Mouse (Mus musculus): ENCODE measurements around the gene Kcnmb1. TPM values are rescaled to one million over a fixed set of nuclear protein-coding genes. Genes with fewer than 3 reads are reported as not detected.
A peak's percentile ranks its signal among the peaks of the same experiment; 100 is the strongest.

Gene Kcnmb1
- polyA plus RNA-seq, 1 experiment from 2014 or later, result 0.66 TPM

DNA sequence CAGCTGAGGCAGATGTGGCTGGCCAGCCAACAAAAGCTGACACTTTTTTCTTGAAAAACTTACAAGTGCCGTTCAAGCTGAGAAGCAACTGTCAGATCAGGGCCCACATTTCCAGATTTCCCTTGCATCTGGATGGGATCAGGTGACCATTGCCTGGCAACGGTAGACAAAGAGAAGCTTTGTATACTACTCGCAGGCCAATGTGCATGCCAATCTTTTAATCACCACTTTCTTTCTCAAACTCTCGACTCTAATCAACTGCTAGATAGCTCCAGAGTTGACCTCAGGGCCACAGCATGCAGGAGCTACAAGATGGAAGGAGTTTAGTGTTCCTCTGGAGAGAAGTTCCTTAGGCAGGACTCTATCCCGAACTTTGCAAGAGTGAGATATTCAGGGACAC lies 11.7 kb upstream of the Kcnmb1 start:
- Histone ChIP-seq H3K36me3 (no peaks in the 10 kb centered on the region), H3K9me3 (replicated peaks) (no peaks in the 10 kb centered on the region), H3K4me1 (no peaks in the 10 kb centered on the region), H3K4me2 (replicated peaks) (no peak overlapping the region), H3K27ac (no peak overlapping the region), H3K9ac (no peak overlapping the region), H3K27me3 (no peaks in the 10 kb centered on the region), H3K4me3 (no peak overlapping the region)
- no peak for ATAC-seq (ENCODE audit: low FRiP score)
- 41% methylated on average over 5 of the region's 5 CpGs for WGBS

- no peaks in the 10 kb centered on the region for H3K27me3 ChIP-seq
- H3K9me3 ChIP-seq (replicated peaks), result no peaks in the 10 kb centered on the region
- no peaks in the 10 kb centered on the region for H3K36me3 ChIP-seq
- ATAC-seq (ENCODE audit: low FRiP score), result no peak
- no peak overlapping the region for H3K4me2 ChIP-seq (replicated peaks)
- H3K9ac ChIP-seq, result no peak overlapping the region
- no peaks in the 10 kb centered on the region for H3K4me1 ChIP-seq
- 87% methylated on average over 8 of the region's 8 CpGs for WGBS
- no peak overlapping the region for H3K4me3 ChIP-seq
- no peak overlapping the region for H3K27ac ChIP-seq
These were observed 10.9 kb upstream of the Kcnmb1 start for GRCm38 (mm10) chr11:33951684-33952625.

DNA sequence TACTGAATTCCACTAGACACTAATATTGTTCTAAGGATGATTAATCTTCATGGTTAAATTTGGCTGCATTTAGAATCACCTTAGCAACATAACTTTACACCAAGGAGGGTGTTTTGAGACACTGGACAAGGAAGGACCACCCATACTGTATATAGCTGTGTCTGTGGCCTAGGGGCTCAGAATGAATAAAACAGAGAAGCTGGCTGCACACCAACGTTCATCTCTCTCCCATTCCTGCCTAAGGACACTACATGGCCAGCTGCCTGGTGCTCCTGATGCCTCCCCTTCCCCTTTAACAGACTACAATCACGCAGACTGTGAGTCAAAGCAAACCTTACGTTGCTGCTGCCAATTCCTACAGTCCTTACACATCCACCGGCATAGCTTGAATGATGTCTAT lies 6.8 kb upstream of the Kcnmb1 start:
- H3K27me3 ChIP-seq, result no peaks in the 10 kb centered on the region
- no peak for ATAC-seq (ENCODE audit: low FRiP score)
- no peaks in the 10 kb centered on the region for H3K4me1 ChIP-seq
- no peak overlapping the region for H3K4me3 ChIP-seq
- H3K27ac ChIP-seq, result no peak overlapping the region
- no peak overlapping the region for H3K9ac ChIP-seq
- 73% methylated on average over 4 of the region's 4 CpGs for WGBS
- H3K9me3 ChIP-seq (replicated peaks), result no peaks in the 10 kb centered on the region
- H3K4me2 ChIP-seq (replicated peaks), result no peak overlapping the region
- no peaks in the 10 kb centered on the region for H3K36me3 ChIP-seq

GRCm38 (mm10) chr11:33956623-33957022 lies 6.2 kb upstream of the Kcnmb1 start:
- no peak overlapping the region for H3K4me2 ChIP-seq (replicated peaks)
- H3K9me3 ChIP-seq (replicated peaks), result no peaks in the 10 kb centered on the region
- no peak overlapping the region for H3K9ac ChIP-seq
- H3K36me3 ChIP-seq, result no peaks in the 10 kb centered on the region
- WGBS, result 84% methylated on average over 5 of the region's 5 CpGs
- no peak overlapping the region for H3K27ac ChIP-seq
- H3K27me3 ChIP-seq, result no peaks in the 10 kb centered on the region
- ATAC-seq (ENCODE audit: low FRiP score), result no peak
- no peaks in the 10 kb centered on the region for H3K4me1 ChIP-seq
- no peak overlapping the region for H3K4me3 ChIP-seq

DNA sequence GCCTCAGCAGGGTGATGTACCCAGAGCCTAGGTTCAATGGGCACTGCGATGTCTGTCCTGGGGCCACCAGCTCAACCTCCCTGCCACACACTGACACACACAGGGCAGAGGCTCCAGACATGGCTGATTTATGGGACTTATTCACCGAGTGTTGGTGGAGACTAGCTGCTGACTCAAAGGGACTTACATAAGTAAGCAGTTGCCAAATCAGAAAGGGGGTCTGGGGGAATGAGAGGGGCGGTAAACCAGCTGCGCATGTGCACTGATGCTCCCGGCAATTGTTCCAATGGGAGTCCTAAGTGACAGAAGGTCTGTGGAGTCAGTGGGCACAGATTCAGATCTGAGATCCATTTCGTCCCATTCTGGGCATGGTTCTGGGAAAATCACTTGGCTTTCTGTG lies 5.2 kb upstream of the Kcnmb1 start:
- Histone ChIP-seq H3K36me3 (no peaks in the 10 kb centered on the region), H3K9me3 (replicated peaks) (no peaks in the 10 kb centered on the region), H3K9ac (no peak overlapping the region), H3K27me3 (no peaks in the 10 kb centered on the region), H3K27ac (no peak overlapping the region), H3K4me3 (no peak overlapping the region), H3K4me2 (replicated peaks) (no peak overlapping the region), H3K4me1 (no peaks in the 10 kb centered on the region)
- no peak for ATAC-seq (ENCODE audit: low FRiP score)
- WGBS, result 81% methylated on average over 6 of the region's 6 CpGs

DNA sequence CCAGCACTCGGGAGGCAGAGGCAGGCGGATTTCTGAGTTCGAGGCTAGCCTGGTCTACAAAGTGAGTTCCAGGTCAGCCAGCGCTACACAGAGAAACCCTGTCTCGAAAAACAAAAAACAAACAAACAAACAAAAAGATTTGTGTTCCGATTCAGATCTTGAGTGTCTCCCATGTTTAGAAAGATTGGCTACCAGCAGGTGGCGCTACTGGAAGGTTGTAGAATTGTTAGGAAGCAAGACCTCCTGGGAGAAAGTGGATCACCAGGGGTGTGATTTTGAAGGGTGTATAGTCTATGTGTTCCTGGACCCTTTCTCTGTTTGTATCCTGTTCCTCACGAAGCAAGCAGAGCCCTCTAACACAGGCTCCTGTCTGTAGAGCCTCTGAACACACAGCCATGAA lies 4.1 kb upstream of the Kcnmb1 start:
- Histone ChIP-seq H3K9ac (no peak overlapping the region), H3K4me3 (no peak overlapping the region), H3K36me3 (no peaks in the 10 kb centered on the region), H3K4me1 (peaks cover 9% of the 10 kb centered on the region), H3K4me2 (replicated peaks) (no peak overlapping the region), H3K27me3 (no peaks in the 10 kb centered on the region), H3K27ac (no peak overlapping the region), H3K9me3 (replicated peaks) (no peaks in the 10 kb centered on the region)
- ATAC-seq (ENCODE audit: low FRiP score), result no peak
- WGBS, result 81% methylated on average over 8 of the region's 8 CpGs

GRCm38 (mm10) chr11:33962178-33962577 lies 635 bp upstream of the Kcnmb1 start:
- H3K4me1 ChIP-seq, result peaks cover 9% of the 10 kb centered on the region
- no peaks in the 10 kb centered on the region for H3K27me3 ChIP-seq
- WGBS, result 39% methylated on average over 7 of the region's 7 CpGs
- no peak overlapping the region for H3K4me3 ChIP-seq
- H3K36me3 ChIP-seq, result no peaks in the 10 kb centered on the region
- no peaks in the 10 kb centered on the region for H3K9me3 ChIP-seq (replicated peaks)
- H3K27ac ChIP-seq, result no peak overlapping the region
- ATAC-seq (ENCODE audit: low FRiP score), result peak; percentile 26; the same call in 1 of the 2 replicates
- H3K9ac ChIP-seq, result no peak overlapping the region
- H3K4me2 ChIP-seq (replicated peaks), result no peak overlapping the region

GRCm38 (mm10) chr11:33965380-33965779 lies 2.6 kb downstream of the Kcnmb1 start:
- no peak overlapping the region for H3K9ac ChIP-seq
- 54% methylated on average over 2 of the region's 2 CpGs for WGBS
- ATAC-seq (ENCODE audit: low FRiP score), result no peak
- H3K9me3 ChIP-seq (replicated peaks), result no peaks in the 10 kb centered on the region
- no peak overlapping the region for H3K4me2 ChIP-seq (replicated peaks)
- no peaks in the 10 kb centered on the region for H3K27me3 ChIP-seq
- no peak overlapping the region for H3K4me3 ChIP-seq
- no peaks in the 10 kb centered on the region for H3K36me3 ChIP-seq
- peaks cover 9% of the 10 kb centered on the region for H3K4me1 ChIP-seq
- H3K27ac ChIP-seq, result no peak overlapping the region

GRCm38 (mm10) chr11:33967708-33968107 lies 4.9 kb downstream of the Kcnmb1 start:
- no peaks in the 10 kb centered on the region for H3K36me3 ChIP-seq
- H3K27me3 ChIP-seq, result no peaks in the 10 kb centered on the region
- 80% methylated on average over 4 of the region's 4 CpGs for WGBS
- ATAC-seq (ENCODE audit: low FRiP score), result no peak
- H3K9me3 ChIP-seq (replicated peaks), result no peaks in the 10 kb centered on the region
- H3K27ac ChIP-seq, result no peak overlapping the region
- no peak overlapping the region for H3K4me3 ChIP-seq
- no peak overlapping the region for H3K9ac ChIP-seq
- peaks cover 8% of the 10 kb centered on the region for H3K4me1 ChIP-seq
- H3K4me2 ChIP-seq (replicated peaks), result no peak overlapping the region

DNA sequence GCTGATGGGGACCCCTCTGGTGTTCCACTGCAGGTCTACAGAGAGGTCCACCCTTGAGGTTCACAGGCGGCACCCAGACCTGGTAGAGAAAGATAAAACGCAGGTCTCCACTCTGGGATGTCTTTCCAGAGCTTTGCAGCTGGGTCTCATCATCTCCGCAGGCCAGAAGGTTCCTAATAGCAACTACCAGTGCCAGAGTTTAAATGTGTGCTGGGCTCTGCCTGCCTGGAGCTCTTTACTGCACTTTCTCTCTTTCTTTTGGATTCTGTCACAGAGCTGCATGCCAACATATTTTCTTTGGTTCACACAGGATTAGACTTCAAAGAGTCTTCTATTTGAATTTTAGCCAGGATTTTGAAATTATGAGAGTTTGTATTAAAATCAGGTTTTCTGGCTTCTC lies 6.4 kb downstream of the Kcnmb1 start:
- no peak overlapping the region for H3K4me3 ChIP-seq
- H3K27me3 ChIP-seq, result no peaks in the 10 kb centered on the region
- 84% methylated on average over 3 of the region's 3 CpGs for WGBS
- H3K9ac ChIP-seq, result no peak overlapping the region
- no peak for ATAC-seq (ENCODE audit: low FRiP score)
- no peaks in the 10 kb centered on the region for H3K4me1 ChIP-seq
- no peaks in the 10 kb centered on the region for H3K36me3 ChIP-seq
- H3K27ac ChIP-seq, result no peak overlapping the region
- H3K4me2 ChIP-seq (replicated peaks), result no peak overlapping the region
- no peaks in the 10 kb centered on the region for H3K9me3 ChIP-seq (replicated peaks)

GRCm38 (mm10) chr11:33972114-33972513 lies 9.3 kb downstream of the Kcnmb1 start:
- no peak overlapping the region for H3K27ac ChIP-seq
- H3K9me3 ChIP-seq (replicated peaks), result no peaks in the 10 kb centered on the region
- H3K27me3 ChIP-seq, result no peaks in the 10 kb centered on the region
- H3K4me3 ChIP-seq, result no peak overlapping the region
- no peaks in the 10 kb centered on the region for H3K36me3 ChIP-seq
- no peak for ATAC-seq (ENCODE audit: low FRiP score)
- WGBS, result 84% methylated on average over 7 of the region's 7 CpGs
- no peak overlapping the region for H3K9ac ChIP-seq
- H3K4me2 ChIP-seq (replicated peaks), result no peak overlapping the region
- H3K4me1 ChIP-seq, result no peaks in the 10 kb centered on the region

DNA sequence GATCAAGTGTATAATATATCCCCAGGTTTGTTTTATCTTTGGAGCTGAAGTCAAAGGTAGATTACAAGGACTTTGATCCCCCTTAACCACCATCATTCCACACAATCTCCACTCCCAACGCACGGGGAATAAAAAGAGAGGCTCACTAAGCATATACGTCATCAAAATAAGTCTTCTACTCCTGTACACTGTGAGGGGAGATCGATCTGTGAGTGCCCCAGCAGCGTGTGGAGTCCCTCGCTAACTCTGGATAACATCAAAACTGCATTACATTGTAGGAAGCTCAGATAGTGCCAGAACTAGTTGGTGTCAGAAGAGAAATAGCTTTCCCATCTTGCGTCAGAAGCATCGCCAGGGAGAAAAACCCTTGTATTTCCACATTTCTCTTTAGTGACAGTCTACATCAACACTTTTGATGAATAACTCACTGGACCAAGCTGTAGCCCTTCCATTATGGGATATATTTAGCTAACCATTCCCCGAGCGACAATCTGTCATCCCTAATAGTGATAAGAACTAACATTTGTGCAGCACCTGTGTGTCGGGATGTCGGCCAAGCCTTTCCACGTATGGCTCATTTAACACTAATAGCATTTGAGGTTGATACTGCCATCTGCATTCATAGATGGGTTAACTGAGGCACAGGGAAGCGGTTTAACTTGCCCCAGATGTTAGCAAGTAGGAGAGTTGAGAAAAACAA lies 11.7 kb downstream of the Kcnmb1 start:
- no peak for ATAC-seq (ENCODE audit: low FRiP score)
- no peaks in the 10 kb centered on the region for H3K27me3 ChIP-seq
- H3K36me3 ChIP-seq, result no peaks in the 10 kb centered on the region
- no peak overlapping the region for H3K9ac ChIP-seq
- no peak overlapping the region for H3K27ac ChIP-seq
- no peak overlapping the region for H3K4me2 ChIP-seq (replicated peaks)
- 85% methylated on average over 14 of the region's 14 CpGs for WGBS
- no peaks in the 10 kb centered on the region for H3K4me1 ChIP-seq
- H3K4me3 ChIP-seq, result no peak overlapping the region
- no peaks in the 10 kb centered on the region for H3K9me3 ChIP-seq (replicated peaks)

- no peaks in the 10 kb centered on the region for H3K36me3 ChIP-seq
- no peak for ATAC-seq (ENCODE audit: low FRiP score)
- no peaks in the 10 kb centered on the region for H3K4me1 ChIP-seq
- 94% methylated on average over 2 of the region's 2 CpGs for WGBS
- H3K9me3 ChIP-seq (replicated peaks), result no peaks in the 10 kb centered on the region
- no peak overlapping the region for H3K9ac ChIP-seq
- no peak overlapping the region for H3K4me3 ChIP-seq
- H3K27me3 ChIP-seq, result no peaks in the 10 kb centered on the region
- no peak overlapping the region for H3K27ac ChIP-seq
- H3K4me2 ChIP-seq (replicated peaks), result no peak overlapping the region
These were observed 12.3 kb downstream of the Kcnmb1 start for GRCm38 (mm10) chr11:33975121-33975520.
